Mouse (Mus musculus) ES-E14 (cell line): ENCODE measurements around the gene Grxcr1.

ENCODE experiments used
- HCFC1 ChIP-seq: IDR thresholded peaks from 2 replicates; pipeline ENCODE4 v1.6.1; 2012; ENCODE audit warnings: low read length, inconsistent platforms, borderline replicate concordance; ENCODE audit not compliant: insufficient read depth
- MAFK ChIP-seq: IDR thresholded peaks from 2 replicates; pipeline ENCODE4 v1.6.1; 2014; ENCODE audit warnings: mild to moderate bottlenecking, low read depth, low read length, inconsistent platforms; ENCODE audit not compliant: insufficient read depth
- ZNF384 ChIP-seq: IDR thresholded peaks from 2 replicates; pipeline ENCODE4 v1.6.1; 2012; ENCODE audit warnings: low read depth, low read length, inconsistent platforms

- TF ChIP-seq MAFK = no peak
- TF ChIP-seq ZNF384 = no peak
- TF ChIP-seq HCFC1 = no peak
Measured at GRCm38 (mm10) chr5:68011569-68011968, 20.1 kb upstream of the Grxcr1 start.
